Mouse (Mus musculus) heart, postnatal 14 days (tissue): ENCODE data around the gene Romo1. TPM values are rescaled to one million over a fixed set of nuclear protein-coding genes. Genes with fewer than 3 reads are reported as not detected.
A peak's percentile ranks its signal among the peaks of the same experiment; 100 is the strongest.
"Not testable (repeated sequence)": the region's sequence is repeated elsewhere in the genome, so short reads cannot be mapped to it uniquely, and the experiment has no call there.

Experiments
- DNase-seq, 2 experiments: peaks; one replicate each; pipeline ENCODE4 v3.0.0; 2021 to 2022
- intact Hi-C: fragments of 180-260 bp; cut with DNase I; formaldehyde crosslinking; loops from one replicate; pipeline ENCODE4 v1.15.1; 2025
- total RNA-seq, 2 experiments: library from RNA; stranded (reverse); gene quantifications; 2 replicates each; pipeline ENCODE4 v1.2.3; 2021

Romo1 gene
- total RNA-seq, 2 experiments from 2014 or later, result 297 to 305 TPM

- intact Hi-C loops, result loop anchor here (2.0 kb wide), 1 partner anchor 13 kb away; no protein-coding TSS in a partner anchor
- DNase-seq, result no peak
Observed at GRCm38 (mm10) chr2:156177651-156178050, 33.8 kb downstream of the Romo1 start.

- intact Hi-C loops, result loop anchor here (2.0 kb wide), 1 partner anchor 14 kb away; no protein-coding TSS in a partner anchor
- DNase-seq, result peak; percentile 82 to 85
Observed at GRCm38 (mm10) chr2:156179046-156179795, 35.4 kb downstream of the Romo1 start.

- DNase-seq, result no peak
- intact Hi-C loops, result loop anchor here (2.0 to 5.0 kb wide), 3 partner anchors 15 to 98 kb away; partner anchors contain the start of gene Phf20
Observed at GRCm38 (mm10) chr2:156179796-156180093, 35.9 kb downstream of the Romo1 start.

- intact Hi-C loops, result loop anchor here (2.0 to 5.0 kb wide), 2 partner anchors 17 to 97 kb away; partner anchors contain the start of gene Phf20
- DNase-seq, result peak; percentile 100
Observed at GRCm38 (mm10) chr2:156180094-156180821, 36.4 kb downstream of the Romo1 start, which contains the start of gene Rbm39. Gene Rbm39 (minus strand): TSS chr2:156180238.

GRCm38 (mm10) chr2:156180824-156181590 lies 37.2 kb downstream of the Romo1 start:
- no peak for DNase-seq
- intact Hi-C loops, result loop anchor here (2.0 to 5.0 kb wide), 2 partner anchors 16 to 96 kb away; partner anchors contain the start of gene Phf20

- intact Hi-C loops, result loop anchor here (2.0 to 5.0 kb wide), 2 partner anchors 15 to 96 kb away; partner anchors contain the start of gene Phf20
- no peak for DNase-seq
Observed at GRCm38 (mm10) chr2:156181592-156181991, 37.8 kb downstream of the Romo1 start.

GRCm38 (mm10) chr2:156189241-156189640 lies 45.4 kb downstream of the Romo1 start:
- DNase-seq, intact Hi-C loops: not testable (repeated sequence)

- intact Hi-C loops, result no loop called here
- peak in 1 of 2 experiments; percentile 24 for DNase-seq
Observed at GRCm38 (mm10) chr2:156190004-156190896, 46.4 kb downstream of the Romo1 start.

- DNase-seq, result no peak
- intact Hi-C loops, result no loop called here
Observed at GRCm38 (mm10) chr2:156191540-156191939, 47.7 kb downstream of the Romo1 start.

- intact Hi-C loops, result no loop called here
- no peak for DNase-seq
Observed at GRCm38 (mm10) chr2:156192068-156192467, 48.2 kb downstream of the Romo1 start.

- intact Hi-C loops, result no loop called here
- no peak for DNase-seq
Observed at GRCm38 (mm10) chr2:156193066-156193862, 49.4 kb downstream of the Romo1 start.

- DNase-seq, result no peak
Observed at GRCm38 (mm10) chr2:156194571-156194970, 50.7 kb downstream of the Romo1 start.

More at GRCm38 (mm10) chr2:156194571-156194970, 50.7 kb downstream of the Romo1 start:
- intact Hi-C loops, result no loop called here

Other genes with a start within 250 kb of the Romo1 start
- 100 to 1,000 TPM; 186 to 221 TPM for gene Uqcc1, start 213.7 kb upstream of the Romo1 start, total RNA-seq
- gene Gm15557, start 203.3 kb upstream of the Romo1 start, total RNA-seq, result not detected
- gene Gdf5, start 198.7 kb upstream of the Romo1 start, total RNA-seq, result not detected
- 1 to 10 TPM; 6.7 to 9.1 TPM for gene Cep250, start 187.6 kb upstream of the Romo1 start, total RNA-seq
- gene 6430550D23Rik, start 136.1 kb upstream of the Romo1 start, total RNA-seq, result under 1 TPM; 0.26 to 0.66 TPM
- gene Ergic3, start 136.0 kb upstream of the Romo1 start, total RNA-seq, result 10 to 100 TPM; 65.2 to 71.2 TPM
- gene Fer1l4, start 91.1 kb upstream of the Romo1 start, total RNA-seq, result not detected
- gene Spag4, start 78.9 kb upstream of the Romo1 start, total RNA-seq, result 1 to 10 TPM in 1 of 2 experiments, under 1 TPM in 1; 0.29 to 1.2 TPM
- gene Cpne1, start 32.1 kb upstream of the Romo1 start, total RNA-seq, result 10 to 100 TPM; 20.7 to 23.5 TPM
- gene Rbm12, start 32.1 kb upstream of the Romo1 start, total RNA-seq, result 10 to 100 TPM; 19.7 to 20.3 TPM
- gene Gm28036, start 16.9 kb upstream of the Romo1 start, total RNA-seq, result 10 to 100 TPM; 14.9 to 15.6 TPM
- gene Nfs1, start 147 bp downstream of the Romo1 start, total RNA-seq, result 10 to 100 TPM; 65.0 to 70.5 TPM
- gene Rbm39, start 36.2 kb downstream of the Romo1 start, total RNA-seq, result 100 to 1,000 TPM; 201 to 205 TPM
- 10 to 100 TPM; 19.5 to 20.3 TPM for gene Phf20, start 52.4 kb downstream of the Romo1 start, total RNA-seq
- 1 to 10 TPM in 1 of 2 experiments, under 1 TPM in 1; 0.91 to 1.5 TPM for gene Cnbd2, start 168.3 kb downstream of the Romo1 start, total RNA-seq
- 10 to 100 TPM; 78.8 to 79.7 TPM for gene Scand1, start 168.7 kb downstream of the Romo1 start, total RNA-seq